Comparison of ENCODE assay signal across 9 mouse cellular contexts in genomic region chr6:4982686-4983162, GRCm38 (mm10).
DNase-seq lines count a peak whose midpoint lies in the region; ATAC-seq and TF ChIP-seq lines count a peak whose summit lies in the region.
"Had no signal": no experiment of that assay in that cellular context is flagged by ENCODE, and none has a peak within 500 bp of the region (broad histone marks: within the 10 kb centered on the region; RNA-seq: fewer than 3 reads in every experiment).

No protein-coding gene starts in this region.

- no peak overlapping the region for H3K4me3 ChIP-seq in forebrain, embryonic 13.5 days
- no peak overlapping the region for H3K4me3 ChIP-seq in limb, embryonic 13.5 days
- H3K4me3 ChIP-seq in stomach, postnatal 0 days (ENCODE audit: low read depth, low read length), result no peak overlapping the region
- H3K4me3 ChIP-seq: liver, embryonic 15.5 days had no signal

- H3K27ac ChIP-seq in forebrain, embryonic 13.5 days, result 0 out of 2 replicates have a peak overlapping the region, but pooled peaks have one; percentile 7
- peak overlapping the region; percentile 81 for H3K27ac ChIP-seq in limb, embryonic 13.5 days
- peak overlapping the region; percentile 77 for H3K27ac ChIP-seq in stomach, postnatal 0 days (replicated peaks)
- H3K27ac ChIP-seq: liver, embryonic 15.5 days had no signal

- no peaks in the 10 kb centered on the region for H3K36me3 ChIP-seq in forebrain, embryonic 13.5 days (ENCODE audit: poor library complexity, severe bottlenecking)
- H3K36me3 ChIP-seq in limb, embryonic 13.5 days, result 0 out of 2 replicates have a peak, but pooled peaks cover 5% of the 10 kb centered on the region
- no peaks in the 10 kb centered on the region for H3K36me3 ChIP-seq in stomach, postnatal 0 days (ENCODE audit: control insufficient read depth, insufficient read depth, low read length)
- H3K36me3 ChIP-seq: liver, embryonic 15.5 days had no signal

- H3K4me1 ChIP-seq in forebrain, embryonic 13.5 days, result no peaks in the 10 kb centered on the region; the same call in 1 of the 2 replicates
- 0 out of 2 replicates have a peak, but pooled peaks cover 3% of the 10 kb centered on the region for H3K4me1 ChIP-seq in limb, embryonic 13.5 days
- no peaks in the 10 kb centered on the region for H3K4me1 ChIP-seq in stomach, postnatal 0 days (replicated peaks; ENCODE audit: control insufficient read depth, insufficient read depth)

- no peak overlapping the region for H3K4me2 ChIP-seq in forebrain, embryonic 13.5 days
- H3K4me2 ChIP-seq in limb, embryonic 13.5 days (replicated peaks), result no peak overlapping the region
- H3K4me2 ChIP-seq in stomach, postnatal 0 days (replicated peaks; ENCODE audit: low read depth), result peak overlapping the region; percentile 23; the same call in 1 of the 2 replicates
- H3K4me2 ChIP-seq: liver, embryonic 15.5 days had no signal

- H3K27me3 ChIP-seq in forebrain, embryonic 13.5 days, result no peaks in the 10 kb centered on the region
- H3K27me3 ChIP-seq in limb, embryonic 13.5 days, result no peaks in the 10 kb centered on the region
- no peaks in the 10 kb centered on the region for H3K27me3 ChIP-seq in stomach, postnatal 0 days (ENCODE audit: control insufficient read depth, insufficient read depth, low read length)
- H3K27me3 ChIP-seq: liver, embryonic 15.5 days had no signal

- no peaks in the 10 kb centered on the region for H3K9me3 ChIP-seq in forebrain, embryonic 13.5 days (replicated peaks)
- H3K9me3 ChIP-seq in limb, embryonic 13.5 days, result peaks cover 4% of the 10 kb centered on the region; the same call in 1 of the 2 replicates
- H3K9me3 ChIP-seq in stomach, postnatal 0 days (ENCODE audit: control insufficient read depth, low read length), result no peaks in the 10 kb centered on the region
- H3K9me3 ChIP-seq: liver, embryonic 15.5 days had no signal

- TF ChIP-seq CTCF in stomach, postnatal 0 days (IDR thresholded peaks at IDR 0.05; ENCODE audit: low read depth), result peak; percentile 80

- 39% methylated on average over 9 of the region's 9 CpGs for WGBS in forebrain, embryonic 13.5 days
- 47% methylated on average over 9 of the region's 9 CpGs for WGBS in limb, embryonic 13.5 days
- 40% methylated on average over 9 of the region's 9 CpGs for WGBS in stomach, postnatal 0 days

- peak; percentile 38; the same call in 1 of the 2 replicates for ATAC-seq in forebrain, embryonic 13.5 days
- ATAC-seq in limb, embryonic 13.5 days (ENCODE audit: low FRiP score, low read depth), result peak; percentile 57
- ATAC-seq in stomach, postnatal 0 days (ENCODE audit: low FRiP score, low TSS enrichment), result peak; percentile 99

- no peak overlapping the region for H3K9ac ChIP-seq in forebrain, embryonic 13.5 days
- H3K9ac ChIP-seq in limb, embryonic 13.5 days, result no peak overlapping the region
- no peak overlapping the region for H3K9ac ChIP-seq in stomach, postnatal 0 days (ENCODE audit: low read length)
- H3K9ac ChIP-seq: liver, embryonic 15.5 days had no signal

- TF ChIP-seq EP300 in stomach, postnatal 0 days (optimal IDR thresholded peaks at IDR 0.05), result no peak

- peak; percentile 67 for DNase-seq in retina, postnatal 1 day
- no peak for DNase-seq in retina, embryonic 14.5 days (ENCODE audit: low spot score)
- DNase-seq in stomach, postnatal 0 days (ENCODE audit: low spot score), result peak; percentile 90
- no peak for DNase-seq in adrenal gland, postnatal 10 days
- no peak for DNase-seq in frontal cortex, postnatal 14 days (ENCODE audit: low spot score in 2 of 2)
- no peak for DNase-seq in cerebellum, postnatal 36 days

Comparison
In these comparisons a context has a peak if more than half of its experiments do, and no peak if none do; other contexts are left out.
1. DNase-seq: peak in retina, postnatal 1 day (single experiment) and stomach, postnatal 0 days (single experiment); none in retina, embryonic 14.5 days (single experiment), adrenal gland, postnatal 10 days (single experiment), frontal cortex, postnatal 14 days (0 of 2) and cerebellum, postnatal 36 days (0 of 2).
2. ATAC-seq: peak in every context shown above with its lines; median percentile 99 in stomach, postnatal 0 days; 57 in limb, embryonic 13.5 days; 38 in forebrain, embryonic 13.5 days.
3. H3K27ac ChIP-seq: peak in every context shown above with its lines; median percentile 81 in limb, embryonic 13.5 days; 77 in stomach, postnatal 0 days; 7 in forebrain, embryonic 13.5 days.